Mouse (Mus musculus) midbrain, embryonic 10.5 days (tissue): ENCODE results near the gene Ccdc6. TPM values are rescaled to one million over a fixed set of nuclear protein-coding genes. Genes with fewer than 3 reads are reported as not detected.

Experiments used
- DNase-seq: peaks from one replicate; pipeline ENCODE4 v3.0.0-alpha.2; 2017; ENCODE audit warnings: low spot score
- H3K27ac ChIP-seq: fragments of 300-500 bp; sonication (generic); replicated peaks from 2 replicates; pipeline ENCODE4 v1.5.1; 2016; ENCODE audit warnings: mild to moderate bottlenecking
- H3K27me3 ChIP-seq: fragments of 300-500 bp; sonication (generic); 2 replicates; pipeline ENCODE4 v1.6.1; 2016; ENCODE audit warnings: low read depth, mild to moderate bottlenecking; ENCODE audit not compliant: poor library complexity, severe bottlenecking
- H3K36me3 ChIP-seq: fragments of 300-500 bp; sonication (generic); 2 replicates; pipeline ENCODE4 v1.6.1; 2016; ENCODE audit warnings: mild to moderate bottlenecking, moderate library complexity
- H3K4me1 ChIP-seq: fragments of 300-500 bp; sonication (generic); 2 replicates; pipeline ENCODE4 v1.6.1; 2016
- H3K4me3 ChIP-seq: fragments of 300-500 bp; sonication (generic); 2 replicates; pipeline ENCODE4 v1.5.1; 2016; ENCODE audit warnings: mild to moderate bottlenecking, moderate library complexity
- H3K9me3 ChIP-seq: fragments of 300-500 bp; sonication (generic); replicated peaks from 2 replicates; pipeline ENCODE4 v1.6.1; 2016; ENCODE audit warnings: mild to moderate bottlenecking
- WGBS: fragments of 180-500 bp; shearing (Covaris S2); methylation state at CpG from one replicate; pipeline ENCODE4 v1.1.7; 2016; 5-methylcytosine and 5-hydroxymethylcytosine counted together
- polyA plus RNA-seq: library from polyadenylated mRNA; unstranded; fragments of >200 nt; fragmentation: Nextera tagmentation; extraction: Ambion mirVana; gene quantifications from 2 replicates; pipeline ENCODE4 v1.2.1, GENCODE M21; 2016

The Ccdc6 gene
- polyA plus RNA-seq, 1 experiment from 2014 or later, result 19.8 TPM

GRCm38 (mm10) chr10:70097911-70098569 is 1.1 kb downstream of the Ccdc6 start:
- peaks cover 27% of the 10 kb centered on the region for H3K36me3 ChIP-seq
- no peaks in the 10 kb centered on the region for H3K27me3 ChIP-seq
- peak overlapping the region; percentile 97 for H3K27ac ChIP-seq
- H3K4me3 ChIP-seq, result peak overlapping the region; percentile 99
- DNase-seq, result peak; percentile 59
- peaks cover 13% of the 10 kb centered on the region for H3K9me3 ChIP-seq
- H3K4me1 ChIP-seq, result peaks cover 51% of the 10 kb centered on the region
- whole genome bisulfite sequencing, result under 1% methylated on average over 29 of the region's 29 CpGs

- Histone ChIP-seq H3K4me1 (peaks cover 51% of the 10 kb centered on the region), H3K9me3 (peaks cover 13% of the 10 kb centered on the region), H3K27me3 (no peaks in the 10 kb centered on the region), H3K36me3 (peaks cover 33% of the 10 kb centered on the region), H3K4me3 (peak overlapping the region; percentile 99), H3K27ac (peak overlapping the region; percentile 97; the same call in 1 of the 2 replicates)
- 21% methylated on average over 6 of the region's 6 CpGs for WGBS
- peak; percentile 15 for DNase-seq
These were observed 1.7 kb downstream of the Ccdc6 start for GRCm38 (mm10) chr10:70098626-70099025.

GRCm38 (mm10) chr10:70099052-70099451 is 2.1 kb downstream of the Ccdc6 start:
- no peak for DNase-seq
- Histone ChIP-seq H3K36me3 (peaks cover 37% of the 10 kb centered on the region), H3K4me1 (peaks cover 48% of the 10 kb centered on the region), H3K27me3 (no peaks in the 10 kb centered on the region), H3K4me3 (peak overlapping the region; percentile 99), H3K9me3 (peaks cover 13% of the 10 kb centered on the region), H3K27ac (peak overlapping the region; percentile 97; the same call in 1 of the 2 replicates)
- WGBS, result 34% methylated on average over 8 of the region's 8 CpGs

GRCm38 (mm10) chr10:70102086-70102485 is 5.2 kb downstream of the Ccdc6 start:
- Histone ChIP-seq H3K4me3 (no peak overlapping the region), H3K9me3 (peaks cover 13% of the 10 kb centered on the region), H3K27ac (no peak overlapping the region), H3K4me1 (peaks cover 21% of the 10 kb centered on the region), H3K36me3 (peaks cover 64% of the 10 kb centered on the region), H3K27me3 (no peaks in the 10 kb centered on the region)
- no peak for DNase-seq
- over 99% methylated on average over 4 of the region's 4 CpGs for WGBS

GRCm38 (mm10) chr10:70108016-70108415 is 11.1 kb downstream of the Ccdc6 start:
- peaks cover 66% of the 10 kb centered on the region for H3K36me3 ChIP-seq
- no peak for DNase-seq
- H3K4me1 ChIP-seq, result peaks cover 5% of the 10 kb centered on the region
- peaks cover 9% of the 10 kb centered on the region; the same call in 1 of the 2 replicates for H3K9me3 ChIP-seq
- H3K4me3 ChIP-seq, result no peak overlapping the region
- H3K27ac ChIP-seq, result no peak overlapping the region
- 57% methylated on average over 12 of the region's 13 CpGs for WGBS
- no peaks in the 10 kb centered on the region for H3K27me3 ChIP-seq

GRCm38 (mm10) chr10:70109974-70110373 is 13.1 kb downstream of the Ccdc6 start:
- H3K4me3 ChIP-seq, result no peak overlapping the region
- peaks cover 9% of the 10 kb centered on the region; the same call in 1 of the 2 replicates for H3K9me3 ChIP-seq
- DNase-seq, result no peak
- peaks cover 5% of the 10 kb centered on the region for H3K4me1 ChIP-seq
- H3K27ac ChIP-seq, result no peak overlapping the region
- H3K36me3 ChIP-seq, result peaks cover 67% of the 10 kb centered on the region
- WGBS, result 85% methylated on average over 5 of the region's 5 CpGs
- no peaks in the 10 kb centered on the region for H3K27me3 ChIP-seq

GRCm38 (mm10) chr10:70110815-70111214 is 13.9 kb downstream of the Ccdc6 start:
- Histone ChIP-seq H3K27ac (no peak overlapping the region), H3K9me3 (peaks cover 9% of the 10 kb centered on the region; the same call in 1 of the 2 replicates), H3K4me3 (no peak overlapping the region), H3K27me3 (no peaks in the 10 kb centered on the region), H3K36me3 (peaks cover 62% of the 10 kb centered on the region), H3K4me1 (peaks cover 5% of the 10 kb centered on the region; the same call in 1 of the 2 replicates)
- WGBS, result 91% methylated on average over 7 of the region's 7 CpGs
- no peak for DNase-seq

GRCm38 (mm10) chr10:70111643-70112042 is 14.7 kb downstream of the Ccdc6 start:
- DNase-seq, result no peak
- H3K27me3 ChIP-seq, result no peaks in the 10 kb centered on the region
- H3K36me3 ChIP-seq, result peaks cover 61% of the 10 kb centered on the region
- peaks cover 9% of the 10 kb centered on the region; the same call in 1 of the 2 replicates for H3K9me3 ChIP-seq
- 95% methylated on average over 6 of the region's 6 CpGs for WGBS
- H3K27ac ChIP-seq, result no peak overlapping the region
- H3K4me1 ChIP-seq, result peaks cover 5% of the 10 kb centered on the region; the same call in 1 of the 2 replicates
- no peak overlapping the region for H3K4me3 ChIP-seq

- no peaks in the 10 kb centered on the region for H3K27me3 ChIP-seq
- no peak overlapping the region for H3K27ac ChIP-seq
- H3K36me3 ChIP-seq, result peaks cover 55% of the 10 kb centered on the region
- peaks cover 9% of the 10 kb centered on the region; the same call in 1 of the 2 replicates for H3K9me3 ChIP-seq
- H3K4me3 ChIP-seq, result no peak overlapping the region
- peaks cover 24% of the 10 kb centered on the region for H3K4me1 ChIP-seq
- 93% methylated on average over 8 of the region's 8 CpGs for WGBS
- no peak for DNase-seq
These were observed 17.2 kb downstream of the Ccdc6 start for GRCm38 (mm10) chr10:70114048-70114635.

GRCm38 (mm10) chr10:70116454-70116853 is 19.5 kb downstream of the Ccdc6 start:
- DNase-seq, result no peak
- 91% methylated on average over 7 of the region's 7 CpGs for WGBS

GRCm38 (mm10) chr10:70119451-70119850 is 22.5 kb downstream of the Ccdc6 start:
- H3K9me3 ChIP-seq, result no peaks in the 10 kb centered on the region
- H3K4me3 ChIP-seq, result peak overlapping the region; percentile 14; the same call in 1 of the 2 replicates
- 34% methylated on average over 9 of the region's 9 CpGs for WGBS
- DNase-seq, result no peak
- H3K36me3 ChIP-seq, result peaks cover 14% of the 10 kb centered on the region
- peaks cover 49% of the 10 kb centered on the region for H3K4me1 ChIP-seq
- H3K27ac ChIP-seq, result peak overlapping the region; percentile 85
- H3K27me3 ChIP-seq, result no peaks in the 10 kb centered on the region

More at GRCm38 (mm10) chr10:70116454-70116853, 19.5 kb downstream of the Ccdc6 start:
- no peak overlapping the region for H3K27ac ChIP-seq
- H3K4me1 ChIP-seq, result peaks cover 42% of the 10 kb centered on the region
- H3K27me3 ChIP-seq, result no peaks in the 10 kb centered on the region
- H3K4me3 ChIP-seq, result no peak overlapping the region
- H3K9me3 ChIP-seq, result 0 out of 2 replicates have a peak, but pooled peaks cover 5% of the 10 kb centered on the region
- peaks cover 42% of the 10 kb centered on the region for H3K36me3 ChIP-seq

GRCm38 (mm10) chr10:70119851-70120370 is 23.0 kb downstream of the Ccdc6 start:
- no peaks in the 10 kb centered on the region for H3K27me3 ChIP-seq
- peak overlapping the region; percentile 85 for H3K27ac ChIP-seq
- 49% methylated on average over 9 of the region's 9 CpGs for WGBS
- DNase-seq, result peak; percentile 36
- H3K36me3 ChIP-seq, result peaks cover 9% of the 10 kb centered on the region
- H3K4me3 ChIP-seq, result peak overlapping the region; percentile 14; the same call in 1 of the 2 replicates
- peaks cover 49% of the 10 kb centered on the region for H3K4me1 ChIP-seq
- no peaks in the 10 kb centered on the region for H3K9me3 ChIP-seq
